Mouse (Mus musculus) kidney, adult 2 months (tissue): Measurements from ENCODE around the gene Adh6a.

Source experiments
- CTCF ChIP-seq: fragments of 200-500 bp; conservative IDR thresholded peaks from 2 replicates; pipeline ENCODE4 v1.5.1; 2011; ENCODE audit warnings: low read depth, mild to moderate bottlenecking, control low read depth, low read length, moderate library complexity, mixed read lengths; ENCODE audit not compliant: insufficient read depth, insufficient read length
- POLR2A ChIP-seq: fragments of 200-500 bp; IDR thresholded peaks from one replicate; pipeline ENCODE4 v1.6.1; 2011; ENCODE audit warnings: low read depth, low read length, control low read depth

DNA sequence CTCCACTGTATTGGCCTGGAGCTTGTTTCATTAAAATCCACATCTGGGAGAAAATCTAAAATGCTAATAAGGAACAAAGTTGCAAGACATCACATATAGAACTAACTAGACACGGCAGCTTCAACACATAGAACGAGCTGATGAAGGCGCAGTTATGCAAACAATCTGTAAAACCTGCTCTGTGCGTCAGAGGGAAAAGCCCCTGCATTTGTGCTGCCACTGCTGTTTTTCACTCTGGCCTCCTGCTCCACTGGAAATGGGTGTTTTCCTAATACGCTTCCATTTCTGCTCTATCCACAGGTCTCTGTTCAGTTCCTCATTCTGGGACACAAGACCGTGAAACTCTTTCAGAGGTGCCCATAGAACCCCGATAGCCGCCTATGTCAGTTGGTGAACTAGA is 20.8 kb downstream of the Adh6a start:
- TF ChIP-seq CTCF, result no peak
- no peak for TF ChIP-seq POLR2A
